Mouse (Mus musculus) adrenal gland, adult 8-10 months (tissue): ENCODE data around the gene Klhl21. TPM values are rescaled to one million over a fixed set of nuclear protein-coding genes. Genes with fewer than 3 reads are reported as not detected.

ENCODE experiments used
- DNase-seq: peaks from one replicate; pipeline ENCODE4 v3.0.0; 2022
- total RNA-seq, 4 experiments: library from RNA; stranded (reverse); gene quantifications; 2 replicates each; pipeline ENCODE4 v1.2.4; 2022

The Klhl21 gene
- total RNA-seq, 4 experiments from 2014 or later = 23.9 to 34.2 (median 31.1) TPM

DNA sequence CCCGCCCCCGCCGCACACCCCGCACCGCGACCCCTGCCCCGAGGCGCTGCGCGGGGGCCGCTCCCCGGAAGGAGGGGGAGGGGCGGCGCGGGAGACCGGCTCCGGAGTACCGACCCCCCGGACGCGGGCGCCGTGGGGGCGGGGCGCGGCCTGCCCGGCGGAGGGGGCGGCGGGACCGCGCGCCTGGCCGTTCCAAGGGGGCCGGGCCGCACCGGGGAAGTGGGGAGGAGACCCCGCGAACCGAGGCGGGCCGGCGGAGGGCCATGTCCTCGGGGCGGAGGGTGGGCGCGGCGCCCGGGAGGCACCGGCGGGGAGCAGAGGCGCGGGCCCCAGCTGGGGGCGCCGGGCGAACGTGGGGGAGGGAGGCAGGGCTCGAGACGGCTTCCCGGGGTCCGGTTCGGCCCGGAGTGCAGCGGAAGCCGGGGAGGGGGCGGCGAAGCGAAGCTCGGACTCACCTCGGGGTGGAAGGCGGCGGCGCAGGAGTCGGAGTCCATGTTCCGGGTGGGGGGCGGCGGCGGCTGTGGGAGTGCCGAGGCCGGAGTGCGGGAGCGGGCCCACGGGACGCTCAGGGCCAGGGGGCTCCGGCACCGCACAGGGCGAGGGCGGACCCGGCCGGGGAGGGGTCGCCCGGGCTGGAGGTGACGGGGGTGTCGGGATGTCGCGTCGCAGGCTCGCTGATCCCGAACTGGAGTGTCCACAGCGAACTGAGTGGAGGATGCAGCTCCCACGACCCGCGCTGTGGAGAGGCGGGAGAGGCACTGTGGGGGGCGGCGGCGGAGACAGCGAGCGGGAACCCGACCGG, 13.0 kb upstream of the Klhl21 start:
- DNase-seq = no peak

DNA sequence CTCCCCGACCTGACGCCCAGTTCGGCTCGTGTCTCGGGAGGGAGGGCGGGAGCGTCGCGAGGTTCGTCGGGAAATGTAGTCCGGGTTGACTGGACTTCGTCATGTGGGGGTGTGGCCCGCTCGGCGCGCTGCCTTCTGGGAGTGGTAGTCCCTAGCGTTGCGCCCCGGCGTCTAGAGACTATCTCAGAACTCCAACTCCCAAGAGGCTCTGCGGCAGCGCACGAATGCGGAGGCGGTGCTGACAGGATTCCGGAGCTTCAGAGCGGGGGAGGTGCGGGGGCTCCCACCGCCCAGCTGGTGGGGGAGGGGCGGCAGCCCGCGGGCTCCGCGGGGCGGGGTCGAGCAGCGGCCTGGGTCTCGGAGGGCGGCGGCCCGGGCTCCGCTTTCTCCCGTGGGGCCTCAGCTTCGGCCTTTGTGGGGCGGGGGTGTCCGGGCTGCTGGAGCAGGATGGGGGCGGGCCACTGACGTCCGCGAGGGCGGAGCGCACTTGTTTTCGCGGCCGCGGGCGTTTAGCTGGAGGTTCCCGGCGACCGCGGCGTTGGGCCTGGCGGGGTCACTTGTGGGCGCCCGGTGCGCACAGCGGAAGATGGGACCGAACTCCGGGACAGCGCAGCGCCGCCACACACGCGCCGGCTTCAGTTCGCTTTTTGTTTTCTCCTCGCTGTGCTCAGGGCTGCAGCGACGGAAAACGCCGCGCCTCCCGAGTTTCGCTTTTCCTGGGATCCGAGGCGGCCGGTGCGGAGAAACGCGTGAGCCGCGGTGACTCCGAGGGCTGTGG, 12.2 kb upstream of the Klhl21 start, which contains the start of gene Phf13:
TSS of gene Phf13 (minus strand) at position 86 of the 778 bp plus-strand sequence.
- DNase-seq = peak; percentile 99

- no peak for DNase-seq
Measured at GRCm38 (mm10) chr4:151996951-151997222, 11.7 kb upstream of the Klhl21 start.

- DNase-seq = no peak
Measured at GRCm38 (mm10) chr4:151997701-151998100, 10.9 kb upstream of the Klhl21 start.

GRCm38 (mm10) chr4:151999481-151999880, 9.1 kb upstream of the Klhl21 start:
- DNase-seq = no peak

DNA sequence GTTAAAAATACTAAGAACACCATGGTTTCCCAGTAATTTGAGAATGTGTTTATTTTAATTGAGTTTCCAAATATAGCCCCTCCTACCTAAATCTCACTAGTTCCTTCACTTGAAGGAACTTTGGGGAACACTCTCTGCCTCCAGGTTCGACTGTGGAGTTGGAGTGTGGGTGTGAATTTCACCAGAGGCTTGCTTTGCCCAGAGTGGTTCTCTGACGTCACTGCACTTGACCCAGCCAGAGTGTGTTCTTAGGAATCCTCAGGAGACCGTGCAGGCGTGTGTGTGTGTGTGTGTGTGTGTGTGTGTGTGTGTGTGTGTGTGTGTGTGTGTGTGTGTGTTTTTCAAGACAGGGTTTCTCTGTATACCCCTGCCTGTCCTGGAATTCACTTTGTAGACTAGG, 7.7 kb upstream of the Klhl21 start:
- DNase-seq = no peak

DNA sequence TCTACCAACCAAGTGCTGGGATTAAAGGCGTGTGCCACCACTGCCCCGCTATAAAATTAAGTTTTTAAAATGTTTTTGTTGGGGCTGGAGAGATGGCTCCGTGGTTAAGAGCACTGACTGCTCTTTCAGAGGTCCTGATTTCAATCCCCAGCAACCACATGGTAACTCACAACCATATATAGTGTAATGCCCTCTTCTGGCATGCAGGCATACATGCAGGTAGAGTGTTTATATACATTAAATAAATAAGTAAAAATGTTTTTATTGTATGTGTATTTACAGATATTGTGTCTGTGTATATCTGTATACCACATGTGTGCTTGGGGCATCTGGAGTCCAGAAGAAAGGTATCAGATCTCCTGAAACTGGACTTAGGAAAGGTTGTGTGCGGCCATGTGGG, 7.3 kb upstream of the Klhl21 start:
- no peak for DNase-seq

DNA sequence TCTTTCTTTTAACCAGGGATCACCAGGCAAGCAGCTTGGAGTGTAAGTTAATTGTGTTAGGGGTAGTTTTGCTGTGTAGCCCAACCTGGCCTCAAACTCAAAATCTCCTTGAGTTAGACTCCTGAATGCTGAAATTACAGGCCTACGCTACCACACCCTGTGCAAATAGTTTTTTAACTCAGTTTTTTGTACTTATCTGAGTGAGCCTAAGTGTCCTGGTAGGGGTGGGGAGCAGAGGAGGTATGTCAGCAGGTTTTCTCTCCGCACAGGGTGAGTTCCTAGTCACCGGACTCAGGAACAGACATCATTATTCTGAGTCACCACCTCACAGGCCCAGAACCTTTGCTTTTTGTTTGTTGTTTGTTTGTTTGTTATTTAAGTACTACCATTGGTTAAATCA, 6.5 kb upstream of the Klhl21 start:
- no peak for DNase-seq

DNA sequence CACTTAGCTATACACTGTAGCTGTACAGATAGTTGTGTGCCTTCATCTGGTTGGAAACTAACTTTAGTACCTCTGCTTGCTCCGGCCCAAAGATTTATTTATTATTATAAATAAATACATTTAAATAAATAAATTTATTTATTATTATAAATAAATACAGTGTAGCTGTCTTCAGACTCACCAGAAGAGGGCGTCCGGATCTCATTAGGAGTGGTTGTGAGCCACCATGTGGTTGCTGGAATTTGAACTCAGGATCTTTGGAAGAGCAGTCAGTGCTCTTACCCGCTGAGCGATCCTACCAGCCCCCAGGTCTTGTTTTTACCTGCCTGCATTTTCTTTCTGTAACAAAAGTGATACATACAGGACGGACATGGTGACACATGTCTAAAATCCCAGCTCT, 2.5 kb upstream of the Klhl21 start:
- no peak for DNase-seq

DNA sequence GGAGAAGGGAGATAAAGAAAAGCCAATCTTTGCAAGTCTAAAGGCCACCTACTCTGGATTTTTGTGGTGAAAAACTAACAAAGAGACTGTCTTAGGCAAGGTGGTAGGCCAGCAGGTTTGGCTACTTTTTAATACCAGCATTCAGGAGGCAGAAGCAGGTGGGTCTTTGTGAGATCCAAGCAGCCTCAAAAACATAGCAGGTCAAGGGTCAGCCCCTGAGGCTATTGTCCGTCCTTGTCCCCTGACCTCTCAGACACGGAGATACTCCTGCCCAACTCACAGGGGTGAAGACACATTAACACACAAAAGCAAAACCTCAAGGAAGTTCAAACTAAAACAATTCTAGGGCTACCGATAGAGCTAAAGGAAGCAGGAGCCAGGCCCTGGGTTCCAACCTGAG, 1.8 kb upstream of the Klhl21 start:
- DNase-seq = no peak

GRCm38 (mm10) chr4:152007481-152008147, 989 bp upstream of the Klhl21 start:
- no peak for DNase-seq

GRCm38 (mm10) chr4:152008148-152008500, 479 bp upstream of the Klhl21 start:
- no peak for DNase-seq

- DNase-seq = peak; percentile 51
Measured at GRCm38 (mm10) chr4:152009076-152010051, 761 bp downstream of the Klhl21 start.

DNA sequence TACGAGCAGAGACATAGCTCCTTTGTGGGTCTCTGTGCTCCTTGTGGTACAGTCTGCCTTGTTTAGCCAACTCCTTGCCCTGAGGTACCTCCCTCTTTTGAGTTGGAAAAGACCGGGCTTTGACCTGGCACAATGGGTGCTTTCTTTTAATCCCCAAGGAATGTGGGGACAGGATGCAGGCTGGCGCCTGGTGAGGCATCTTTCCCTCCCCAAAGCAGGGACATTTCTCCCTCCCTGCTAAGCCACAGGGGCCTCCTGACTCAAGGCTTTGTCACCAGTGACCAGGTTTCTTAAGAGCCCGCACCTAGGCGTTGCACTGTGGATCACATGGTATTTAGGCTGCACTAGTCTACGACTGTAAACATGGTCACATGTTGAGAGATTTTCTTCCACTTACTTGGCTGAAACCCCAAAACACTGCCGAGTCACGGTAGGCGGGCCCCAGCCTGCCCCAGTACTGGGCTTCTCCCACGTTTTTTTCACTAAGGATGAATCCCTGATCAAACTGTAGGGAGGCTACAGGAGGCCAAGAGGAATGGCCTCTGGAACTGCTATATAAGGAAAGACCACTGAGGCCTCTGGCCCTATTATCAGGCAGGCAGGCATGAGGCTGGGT, 1.6 kb downstream of the Klhl21 start:
- DNase-seq = peak; percentile 52

- no peak for DNase-seq
Measured at GRCm38 (mm10) chr4:152010707-152011134, 2.1 kb downstream of the Klhl21 start.

DNA sequence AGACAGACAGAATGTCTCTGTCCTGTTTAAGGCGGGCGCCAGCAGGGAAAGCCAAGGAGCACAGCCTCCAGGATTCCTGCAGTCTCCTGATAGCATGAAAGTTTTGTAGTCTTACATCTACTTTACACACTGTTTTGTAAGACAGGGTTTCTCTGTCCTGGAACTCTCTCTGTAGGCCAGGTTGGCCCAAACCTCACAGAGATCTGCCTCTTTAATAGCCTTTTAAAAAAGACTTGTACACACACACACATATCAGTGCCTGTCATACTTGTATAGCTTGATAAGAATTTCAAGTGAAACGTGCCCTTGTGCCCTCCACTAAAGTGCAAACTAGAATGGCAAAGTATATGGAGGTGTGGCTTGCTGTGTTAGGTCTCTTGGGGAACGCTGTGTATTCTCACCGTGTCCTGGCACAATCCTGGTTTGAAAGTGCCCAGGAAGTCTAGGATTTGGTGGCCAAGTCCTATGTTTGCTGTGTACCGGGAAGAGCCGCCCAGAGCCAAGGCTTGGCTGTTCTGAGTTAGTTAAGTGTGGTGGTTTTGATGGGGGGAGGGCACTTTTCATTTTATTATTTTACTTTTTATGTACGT, 2.7 kb downstream of the Klhl21 start:
- no peak for DNase-seq

- no peak for DNase-seq
Measured at GRCm38 (mm10) chr4:152012109-152012508, 3.5 kb downstream of the Klhl21 start.

GRCm38 (mm10) chr4:152013036-152013813, 4.6 kb downstream of the Klhl21 start:
- DNase-seq = no peak

GRCm38 (mm10) chr4:152019073-152019472, 10.5 kb downstream of the Klhl21 start:
- DNase-seq = no peak

- DNase-seq = no peak
Measured at GRCm38 (mm10) chr4:152020024-152020423, 11.4 kb downstream of the Klhl21 start.
